Mouse (Mus musculus) hindbrain, embryonic 11.5 days (tissue): Measurements from ENCODE around the gene Bcap29. TPM values are rescaled to one million over a fixed set of nuclear protein-coding genes. Genes with fewer than 3 reads are reported as not detected.

Source experiments
- ATAC-seq: fragments of 200-750 bp; cut with Nextera tagmentation; 2 replicates; pipeline ENCODE4 v1.8.0; 2017; ENCODE audit warnings: mild to moderate bottlenecking, moderate TSS enrichment, moderate library complexity; ENCODE audit not compliant: low FRiP score
- DNase-seq: peaks from one replicate; pipeline ENCODE4 v3.0.0-alpha.2; 2015; ENCODE audit warnings: low spot score
- H3K27ac ChIP-seq: fragments of 300-500 bp; sonication (generic); 2 replicates; pipeline ENCODE4 v1.5.1; 2014; ENCODE audit warnings: mild to moderate bottlenecking, low read depth, low read length
- H3K27me3 ChIP-seq: fragments of 300-500 bp; sonication (generic); 2 replicates; pipeline ENCODE4 v1.6.1; 2014; ENCODE audit warnings: mild to moderate bottlenecking, low read length, moderate library complexity, mixed read lengths; ENCODE audit not compliant: control insufficient read depth, insufficient read depth
- H3K36me3 ChIP-seq: fragments of 300-500 bp; sonication (generic); 2 replicates; pipeline ENCODE4 v1.6.1; 2014; ENCODE audit warnings: mild to moderate bottlenecking, low read length, moderate library complexity, mixed read lengths; ENCODE audit not compliant: control insufficient read depth, insufficient read depth
- H3K4me1 ChIP-seq: fragments of 300-500 bp; sonication (generic); replicated peaks from 2 replicates; pipeline ENCODE4 v1.6.1; 2014; ENCODE audit warnings: low read length, mixed read lengths; ENCODE audit not compliant: control insufficient read depth, insufficient read depth
- H3K4me2 ChIP-seq: fragments of 300-500 bp; sonication (generic); replicated peaks from 2 replicates; pipeline ENCODE4 v1.6.1; 2014; ENCODE audit warnings: mild to moderate bottlenecking, low read depth, low read length
- H3K4me3 ChIP-seq: fragments of 300-500 bp; sonication (generic); 2 replicates; pipeline ENCODE4 v1.5.1; 2014; ENCODE audit warnings: low read depth, low read length
- H3K9ac ChIP-seq: fragments of 300-500 bp; sonication (generic); 2 replicates; pipeline ENCODE4 v1.6.1; 2014; ENCODE audit warnings: low read depth, low read length
- H3K9me3 ChIP-seq: fragments of 300-500 bp; sonication (generic); 2 replicates; pipeline ENCODE4 v1.6.1; 2016; ENCODE audit warnings: low read length; ENCODE audit not compliant: control insufficient read depth
- WGBS: fragments of 180-500 bp; shearing (Covaris S2); extraction: QIAGEN DNeasy Blood & Tissue Kit; methylation state at CpG from one replicate; pipeline ENCODE4 v1.1.7; 2014; 5-methylcytosine and 5-hydroxymethylcytosine counted together
- polyA plus RNA-seq: library from polyadenylated mRNA; unstranded; fragments of >200 nt; fragmentation: Nextera tagmentation; extraction: Ambion mirVana; gene quantifications from 2 replicates; pipeline ENCODE4 v1.2.1, GENCODE M21; 2014

Bcap29 gene
- 27.3 and 30.6 TPM in 2 replicates for polyA plus RNA-seq

DNA sequence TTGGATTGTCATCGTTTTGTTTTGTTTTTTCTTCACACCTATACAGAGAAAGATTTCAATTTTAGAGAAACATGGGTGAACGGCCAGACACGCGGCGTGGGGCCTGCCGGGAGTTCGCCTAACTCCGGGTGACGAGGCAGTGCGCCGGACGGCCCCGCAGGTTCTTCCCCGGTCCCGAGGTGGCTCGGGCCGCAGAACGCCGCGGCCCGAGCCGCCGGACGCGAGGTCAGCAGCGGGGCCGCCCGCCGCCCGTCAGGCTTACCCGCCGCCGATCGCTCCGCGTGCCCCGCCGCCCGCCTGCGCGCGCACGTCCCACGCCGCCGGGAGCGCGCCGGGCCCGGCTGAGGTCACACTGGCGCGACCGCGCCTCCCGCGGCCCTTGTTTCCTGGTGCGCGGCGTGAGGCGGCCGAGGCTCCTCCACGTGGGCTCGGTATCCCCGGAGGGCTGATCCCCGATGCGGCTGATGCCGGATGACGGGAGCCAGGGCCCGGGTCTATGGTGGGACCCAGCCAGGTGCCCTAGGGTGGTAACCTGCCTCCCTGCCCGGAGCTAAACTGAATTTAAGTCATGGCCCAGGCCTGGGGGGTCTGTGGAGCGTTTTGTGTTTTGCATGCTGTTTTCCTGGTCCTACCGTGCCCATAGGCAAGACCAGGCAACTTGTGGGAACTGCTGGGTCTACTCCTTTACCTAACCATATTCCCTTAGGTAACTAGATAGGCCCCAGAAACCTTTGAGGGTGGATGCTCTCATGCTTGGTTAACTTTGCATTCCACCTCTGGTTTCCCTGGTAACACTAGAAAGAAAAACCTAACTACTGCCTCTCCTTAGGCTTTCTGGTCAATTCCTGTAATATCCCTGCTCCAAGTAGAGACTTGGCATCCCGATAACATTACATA, at the start of gene Bcap29:
Bcap29 (minus strand) TSS at position 316 of the 897 bp plus-strand sequence.
- Histone ChIP-seq H3K27me3 (no peaks in the 10 kb centered on the region), H3K4me2 (peak within 1 kb of the TSS; percentile 76), H3K27ac (0 out of 2 replicates have a peak within 1 kb of the TSS, but pooled peaks have one; percentile 19), H3K9ac (peak within 1 kb of the TSS; percentile 79), H3K4me3 (peak within 1 kb of the TSS; percentile 52), H3K36me3 (no peaks in the 10 kb centered on the region), H3K4me1 (no peaks in the 10 kb centered on the region; the same call in 1 of the 2 replicates), H3K9me3 (no peaks in the 10 kb centered on the region)
- peak; percentile 90 for ATAC-seq
- DNase-seq, result peak; percentile 86
- WGBS, result 2% methylated on average over 61 of the region's 73 CpGs

DNA sequence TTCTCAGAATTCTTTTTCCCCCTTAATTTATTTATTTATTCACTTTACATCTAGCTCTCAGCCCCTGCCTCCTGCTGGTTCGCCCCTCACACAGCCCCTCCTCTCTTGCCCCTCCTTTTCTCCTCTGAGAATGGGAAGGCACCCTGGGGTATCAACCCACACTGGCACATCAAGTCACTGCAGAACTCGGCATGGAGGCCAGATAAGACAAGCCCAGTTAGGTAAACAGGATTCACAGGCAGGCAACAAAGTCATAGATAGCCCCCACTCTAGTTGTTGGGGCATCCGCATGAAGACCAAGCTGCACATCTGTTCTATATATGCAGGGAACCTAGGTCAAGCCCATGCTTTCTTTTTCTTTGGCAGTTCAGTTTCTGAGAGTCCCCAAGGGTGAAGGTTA, 32.7 kb upstream of the Bcap29 start:
- Histone ChIP-seq H3K27me3 (no peaks in the 10 kb centered on the region), H3K9me3 (no peaks in the 10 kb centered on the region), H3K9ac (no peak overlapping the region), H3K4me1 (no peaks in the 10 kb centered on the region), H3K4me2 (no peak overlapping the region), H3K36me3 (no peaks in the 10 kb centered on the region), H3K4me3 (no peak overlapping the region), H3K27ac (no peak overlapping the region)
- DNase-seq (no peak), ATAC-seq (no peak)
- WGBS, result 53% methylated on average over 3 of the region's 3 CpGs

DNA sequence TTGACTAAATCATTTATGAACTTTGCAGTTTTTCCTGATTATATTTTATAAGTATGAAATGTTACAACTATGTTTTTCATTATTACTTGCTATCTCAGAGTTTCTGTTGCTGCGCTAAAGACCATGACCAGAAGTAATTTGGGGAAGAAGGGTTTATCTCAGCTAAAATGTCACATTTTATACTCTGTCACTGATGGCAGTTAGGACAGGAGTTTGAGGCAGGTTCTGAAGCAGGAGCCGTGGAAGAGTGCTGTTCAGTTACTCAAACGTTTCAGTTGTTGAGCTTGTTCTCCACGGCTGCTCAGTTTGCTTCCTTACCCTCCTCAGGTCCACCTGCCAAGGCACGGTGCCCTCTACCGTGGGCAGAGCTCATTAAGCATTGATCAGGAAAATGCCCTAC, 31.5 kb upstream of the Bcap29 start:
- H3K4me3 ChIP-seq, result no peak overlapping the region
- no peak overlapping the region for H3K4me2 ChIP-seq
- no peaks in the 10 kb centered on the region for H3K4me1 ChIP-seq
- no peak overlapping the region for H3K9ac ChIP-seq
- no peaks in the 10 kb centered on the region for H3K27me3 ChIP-seq
- WGBS, result 67% methylated on average over 6 of the region's 6 CpGs
- no peaks in the 10 kb centered on the region for H3K9me3 ChIP-seq
- no peaks in the 10 kb centered on the region for H3K36me3 ChIP-seq
- DNase-seq (no peak), ATAC-seq (no peak)
- H3K27ac ChIP-seq, result no peak overlapping the region

DNA sequence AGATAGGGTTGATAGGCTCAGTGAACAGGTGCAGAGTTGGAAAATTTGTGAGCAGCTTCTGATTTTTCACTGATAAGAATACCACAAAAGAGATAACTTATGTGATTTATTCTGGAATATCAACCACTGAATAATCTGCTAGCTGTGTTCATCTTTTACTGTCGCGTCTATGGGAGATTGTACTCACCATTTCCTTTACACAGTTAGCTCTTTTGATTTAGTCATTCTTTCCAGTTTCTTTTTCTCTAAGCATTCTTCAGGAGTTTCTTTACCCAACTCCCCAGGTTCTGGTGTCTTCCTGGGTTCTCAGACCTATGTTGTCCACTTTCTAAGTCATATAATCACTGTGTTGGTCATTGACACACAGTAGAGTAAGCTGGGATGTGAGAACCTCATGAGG, 22.4 kb upstream of the Bcap29 start:
- Histone ChIP-seq H3K9ac (no peak overlapping the region), H3K4me3 (no peak overlapping the region), H3K4me1 (no peaks in the 10 kb centered on the region), H3K27ac (no peak overlapping the region), H3K27me3 (no peaks in the 10 kb centered on the region), H3K4me2 (no peak overlapping the region), H3K36me3 (no peaks in the 10 kb centered on the region), H3K9me3 (no peaks in the 10 kb centered on the region)
- DNase-seq (no peak), ATAC-seq (no peak)
- 97% methylated on average over 2 of the region's 2 CpGs for WGBS

DNA sequence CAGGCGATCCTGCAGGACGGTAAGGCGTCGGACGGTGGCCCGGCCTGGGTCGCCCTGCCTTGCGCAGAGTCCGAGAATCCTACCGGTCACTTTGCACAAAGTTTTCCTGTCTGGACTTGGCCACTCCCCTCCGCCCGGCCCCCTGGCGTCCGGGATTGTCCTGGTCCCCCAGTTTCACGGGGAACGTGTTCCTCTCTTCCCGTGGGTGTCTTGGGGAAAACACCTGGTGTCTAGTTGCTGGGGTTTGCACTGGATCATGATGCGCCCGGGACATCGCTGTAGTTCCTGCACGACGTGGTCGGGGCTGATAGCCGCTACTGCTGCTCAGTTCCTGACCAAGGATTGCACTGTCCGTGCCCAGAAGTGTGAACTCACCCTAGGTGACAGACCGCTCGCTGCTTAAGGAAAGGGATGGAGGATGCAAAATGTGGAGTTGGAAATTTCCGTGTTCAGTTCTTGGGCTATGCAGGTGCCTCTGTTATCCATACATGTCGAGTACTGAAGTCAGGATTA, 20.6 kb upstream of the Bcap29 start:
- ATAC-seq (peak; percentile 85), DNase-seq (no peak)
- Histone ChIP-seq H3K9ac (peak overlapping the region; percentile 81), H3K4me2 (peak overlapping the region; percentile 56), H3K27ac (no peak overlapping the region), H3K36me3 (no peaks in the 10 kb centered on the region), H3K4me3 (peak overlapping the region; percentile 74), H3K9me3 (no peaks in the 10 kb centered on the region), H3K4me1 (no peaks in the 10 kb centered on the region), H3K27me3 (no peaks in the 10 kb centered on the region)
- WGBS, result 2% methylated on average over 29 of the region's 29 CpGs

DNA sequence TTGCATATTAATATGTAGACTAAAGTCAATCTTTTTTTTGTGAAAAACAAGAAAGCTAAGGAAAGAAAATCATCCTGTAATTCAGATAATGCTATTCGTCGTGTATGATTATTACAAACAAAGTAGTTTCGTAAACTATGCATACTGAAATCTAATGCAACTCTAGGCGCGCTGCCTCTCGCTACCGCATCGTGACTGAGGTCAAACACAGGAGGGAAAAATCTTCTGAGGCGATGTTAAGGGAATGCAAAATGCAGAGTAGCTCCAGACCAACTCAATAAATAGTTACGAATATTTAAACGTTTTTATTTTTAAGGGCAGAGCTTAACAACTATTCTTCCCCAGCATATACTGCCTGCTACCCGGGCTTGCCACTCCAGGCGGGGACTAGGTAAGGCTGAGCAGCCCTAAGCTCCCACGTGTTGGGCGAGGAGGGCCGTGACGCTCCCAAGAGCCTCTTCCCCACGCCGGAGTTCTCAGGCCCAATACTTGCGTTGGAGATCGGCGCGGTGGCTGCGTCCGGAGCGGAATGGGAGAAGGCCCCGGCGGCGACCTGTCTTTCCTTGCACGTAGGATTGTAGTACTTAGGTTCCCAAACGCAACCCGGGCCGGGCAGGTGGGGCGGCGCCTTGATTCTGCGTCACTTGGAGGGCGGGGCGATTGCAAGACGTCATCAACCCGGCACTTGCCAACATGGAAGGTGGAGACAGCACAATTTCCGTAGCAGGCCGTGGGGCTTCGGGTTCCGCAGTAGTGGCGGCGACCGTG, 19.9 kb upstream of the Bcap29 start, which contains the start of the genes Dus4l and Cog5:
Dus4l (minus strand) TSS at position 630 of the 768 bp plus-strand sequence.
Cog5 (plus strand) TSS at position 673 of the 768 bp plus-strand sequence.
- ATAC-seq, result peak; percentile 96
- Histone ChIP-seq H3K9me3 (no peaks in the 10 kb centered on the region), H3K27ac (no peak within 1 kb of the TSS), H3K4me3 (peak within 1 kb of the TSS; percentile 74), H3K27me3 (no peaks in the 10 kb centered on the region), H3K4me2 (peak within 1 kb of the TSS; percentile 56), H3K4me1 (no peaks in the 10 kb centered on the region), H3K9ac (peak within 1 kb of the TSS; percentile 81), H3K36me3 (no peaks in the 10 kb centered on the region)
- peak; percentile 97 for DNase-seq
- 1% methylated on average over 47 of the region's 47 CpGs for WGBS

DNA sequence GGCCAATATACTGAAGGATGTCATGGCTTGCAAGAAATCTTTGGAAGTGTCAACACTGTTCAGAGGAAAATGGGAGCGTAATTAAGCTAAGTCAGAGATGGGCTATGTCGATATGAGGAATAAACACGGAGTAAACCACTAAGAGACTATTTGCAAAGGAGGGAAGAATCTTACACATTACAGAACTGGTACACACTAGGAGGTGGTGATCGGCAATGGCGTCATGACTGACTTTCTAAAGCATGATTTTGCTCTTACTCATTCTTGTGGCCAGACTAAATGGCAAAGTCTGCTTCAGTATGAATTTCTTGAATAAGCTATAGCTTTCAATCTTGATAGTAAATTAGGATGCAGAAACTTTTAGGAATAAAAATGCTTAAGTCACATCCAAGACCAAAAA, 19.2 kb upstream of the Bcap29 start:
- Histone ChIP-seq H3K27ac (no peak overlapping the region), H3K9me3 (no peaks in the 10 kb centered on the region), H3K4me1 (no peaks in the 10 kb centered on the region), H3K27me3 (no peaks in the 10 kb centered on the region), H3K9ac (no peak overlapping the region), H3K36me3 (no peaks in the 10 kb centered on the region), H3K4me2 (no peak overlapping the region), H3K4me3 (no peak overlapping the region)
- ATAC-seq (no peak), DNase-seq (no peak)
- WGBS, result 85% methylated on average over 5 of the region's 5 CpGs

DNA sequence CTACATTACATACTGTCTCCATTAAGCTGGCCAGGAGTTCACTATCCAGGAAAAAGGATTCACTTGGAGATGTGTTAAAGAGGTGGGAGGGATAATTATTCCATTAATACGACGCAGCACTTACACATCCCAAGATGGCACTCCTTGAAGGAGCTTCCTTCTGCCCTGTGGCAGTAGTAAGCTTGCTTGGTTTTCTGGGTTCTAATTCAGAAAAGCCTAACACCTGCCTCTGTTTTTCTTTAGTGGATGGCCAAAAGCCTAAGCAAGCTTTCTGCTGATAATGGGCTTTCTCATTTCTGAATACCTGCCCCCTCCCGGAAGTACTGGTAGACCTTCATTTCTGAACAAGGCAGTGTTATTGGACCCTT, 766 bp upstream of the Bcap29 start:
- ATAC-seq, result no peak
- Histone ChIP-seq H3K9me3 (no peaks in the 10 kb centered on the region), H3K27me3 (no peaks in the 10 kb centered on the region), H3K9ac (no peak overlapping the region), H3K4me1 (no peaks in the 10 kb centered on the region; the same call in 1 of the 2 replicates), H3K4me3 (no peak overlapping the region), H3K27ac (no peak overlapping the region), H3K4me2 (no peak overlapping the region), H3K36me3 (no peaks in the 10 kb centered on the region)
- no peak for DNase-seq
- 88% methylated on average over 3 of the region's 3 CpGs for WGBS
